Mouse (Mus musculus) lung, embryonic 14.5 days (tissue): ENCODE measurements around the gene Dmtf1. TPM values are rescaled to one million over a fixed set of nuclear protein-coding genes. Genes with fewer than 3 reads are reported as not detected.

ENCODE experiments used
- ATAC-seq: fragments of 200-750 bp; cut with Nextera tagmentation; 2 replicates; pipeline ENCODE4 v1.8.0; 2017; ENCODE audit warnings: mild to moderate bottlenecking, moderate TSS enrichment, moderate library complexity; ENCODE audit not compliant: insufficient read depth
- DNase-seq: peaks from one replicate; pipeline ENCODE4 v3.0.0-alpha.2; 2015
- H3K27ac ChIP-seq: fragments of 300-500 bp; sonication (generic); 2 replicates; pipeline ENCODE4 v1.5.1; 2014; ENCODE audit warnings: low read depth, mild to moderate bottlenecking, moderate library complexity
- H3K27me3 ChIP-seq: fragments of 300-500 bp; sonication (generic); 2 replicates; pipeline ENCODE4 v1.6.1; 2014; ENCODE audit warnings: low read length, control low read depth; ENCODE audit not compliant: insufficient read depth
- H3K36me3 ChIP-seq: fragments of 300-500 bp; sonication (generic); 2 replicates; pipeline ENCODE4 v1.6.1; 2014; ENCODE audit warnings: control low read depth; ENCODE audit not compliant: insufficient read depth
- H3K4me1 ChIP-seq: fragments of 300-500 bp; sonication (generic); 2 replicates; pipeline ENCODE4 v1.6.1; 2014; ENCODE audit warnings: antibody characterized with exemption, control low read depth; ENCODE audit not compliant: insufficient read depth
- H3K4me2 ChIP-seq: fragments of 300-500 bp; sonication (generic); 2 replicates; pipeline ENCODE4 v1.6.1; 2014; ENCODE audit warnings: mild to moderate bottlenecking
- H3K4me3 ChIP-seq: fragments of 300-500 bp; sonication (generic); 2 replicates; pipeline ENCODE4 v1.5.1; 2014; ENCODE audit warnings: low read depth, low read length
- H3K9ac ChIP-seq: fragments of 300-500 bp; sonication (generic); 2 replicates; pipeline ENCODE4 v1.6.1; 2014
- H3K9me3 ChIP-seq: fragments of 300-500 bp; sonication (generic); 2 replicates; pipeline ENCODE4 v1.6.1; 2016; ENCODE audit warnings: low read depth, low read length, control low read depth
- CTCF ChIP-seq: IDR thresholded peaks from 2 replicates; pipeline ENCODE4 v1.5.1; 2016; ENCODE audit warnings: antibody characterized with exemption, low read depth
- WGBS: fragments of 180-500 bp; shearing (Covaris S2); extraction: QIAGEN DNeasy Blood & Tissue Kit; methylation state at CpG from one replicate; pipeline ENCODE4 v1.1.7; 2014; 5-methylcytosine and 5-hydroxymethylcytosine counted together
- polyA plus RNA-seq: library from polyadenylated mRNA; unstranded; fragments of >200 nt; fragmentation: Nextera tagmentation; extraction: Ambion mirVana; gene quantifications from 2 replicates; pipeline ENCODE4 v1.2.1, GENCODE M21; 2014

The Dmtf1 gene
- polyA plus RNA-seq, 1 experiment from 2014 or later, result 50.8 TPM

DNA sequence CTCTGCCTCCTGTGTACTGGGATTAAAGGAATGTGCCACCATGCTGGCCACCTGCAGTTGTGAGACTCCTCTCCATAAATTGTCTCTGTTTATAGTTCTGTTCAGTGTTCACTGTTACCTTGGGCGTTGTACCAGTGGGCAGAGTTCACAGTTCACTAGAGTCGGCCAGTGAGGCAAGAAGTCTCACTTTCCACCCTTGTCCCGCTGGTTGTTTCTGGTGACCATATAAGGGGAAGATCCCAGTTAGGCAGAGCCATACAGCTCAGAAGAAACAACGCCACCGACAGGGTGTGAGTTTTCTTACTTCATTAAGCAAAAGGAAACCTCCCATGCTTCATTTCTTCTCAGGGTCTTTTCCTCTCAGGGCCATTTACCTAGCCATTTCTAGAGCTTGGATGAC, 53.1 kb downstream of the Dmtf1 start:
- Histone ChIP-seq H3K36me3 (no peaks in the 10 kb centered on the region), H3K4me1 (no peaks in the 10 kb centered on the region), H3K9me3 (no peaks in the 10 kb centered on the region), H3K4me3 (no peak overlapping the region), H3K4me2 (no peak overlapping the region), H3K9ac (no peak overlapping the region), H3K27ac (no peak overlapping the region), H3K27me3 (no peaks in the 10 kb centered on the region)
- DNase-seq (no peak), ATAC-seq (no peak)
- WGBS, result 71% methylated on average over 5 of the region's 5 CpGs
- no peak for TF ChIP-seq CTCF

DNA sequence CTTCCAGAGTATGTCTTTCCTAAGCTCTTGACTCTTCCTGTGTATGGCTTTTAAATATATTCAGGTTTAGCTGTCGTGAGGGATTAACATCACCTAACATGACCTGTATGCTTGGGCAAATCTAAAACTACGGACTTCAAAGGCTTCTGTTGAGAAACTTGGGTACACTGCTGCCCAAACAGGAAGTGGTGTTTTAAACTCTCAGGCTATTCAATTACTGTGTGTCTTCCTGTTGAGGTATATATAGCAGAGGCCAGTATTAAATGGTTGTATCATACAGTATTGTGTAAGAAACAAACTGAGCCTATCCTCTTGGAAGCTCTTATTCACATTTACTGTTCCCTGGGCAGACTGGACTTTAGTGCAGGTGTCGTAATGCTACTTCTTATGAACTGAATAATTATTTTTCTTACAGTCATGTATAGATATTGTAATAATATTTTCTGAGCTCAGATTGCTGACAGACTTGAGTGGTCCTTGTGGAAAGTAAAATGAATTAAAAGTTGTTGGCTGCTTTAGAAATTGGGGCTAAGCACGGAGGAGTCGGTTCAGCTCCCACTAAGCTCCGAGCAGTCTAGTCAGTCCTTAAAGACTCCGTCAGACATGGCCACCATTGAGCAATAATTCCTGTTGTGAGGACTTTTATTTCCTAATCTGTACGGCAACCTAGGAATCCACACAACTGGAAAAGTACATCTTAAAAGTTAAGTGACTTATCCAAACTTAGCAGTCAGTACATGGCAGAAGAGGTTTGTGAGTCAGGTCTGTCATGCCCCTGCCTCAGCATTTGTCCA, 54.1 kb downstream of the Dmtf1 start:
- no peak overlapping the region for H3K4me3 ChIP-seq
- H3K27ac ChIP-seq, result no peak overlapping the region
- no peak overlapping the region for H3K4me2 ChIP-seq
- H3K9ac ChIP-seq, result no peak overlapping the region
- no peaks in the 10 kb centered on the region for H3K9me3 ChIP-seq
- no peaks in the 10 kb centered on the region for H3K4me1 ChIP-seq
- ATAC-seq (peak; percentile 26; the same call in 1 of the 2 replicates), DNase-seq (peak; percentile 49)
- 66% methylated on average over 8 of the region's 8 CpGs for WGBS
- no peak for TF ChIP-seq CTCF
- H3K36me3 ChIP-seq, result no peaks in the 10 kb centered on the region
- peaks cover 2% of the 10 kb centered on the region for H3K27me3 ChIP-seq

DNA sequence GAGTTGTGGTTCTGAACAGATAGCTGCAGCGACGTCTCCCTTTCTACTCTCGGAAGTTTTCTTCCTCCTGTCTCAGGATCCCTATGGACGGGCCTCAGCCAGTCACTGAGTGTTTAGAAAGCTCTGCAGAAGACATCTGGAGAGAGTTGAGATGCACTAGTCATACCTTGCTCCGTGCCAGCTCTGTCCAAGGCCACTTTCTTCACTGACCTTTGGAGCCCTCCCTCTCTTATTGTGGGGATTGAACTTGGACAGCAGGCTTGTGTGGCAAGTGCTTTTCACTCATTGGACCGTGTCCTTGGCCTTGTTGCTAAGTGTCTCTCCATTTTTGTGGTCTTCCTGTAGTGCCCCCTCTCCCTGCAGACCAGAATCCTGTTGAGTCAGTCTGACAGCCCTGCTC, 54.8 kb downstream of the Dmtf1 start:
- no peaks in the 10 kb centered on the region for H3K4me1 ChIP-seq
- H3K27me3 ChIP-seq, result peaks cover 4% of the 10 kb centered on the region
- ATAC-seq, result no peak
- no peaks in the 10 kb centered on the region for H3K36me3 ChIP-seq
- no peak for DNase-seq
- H3K9ac ChIP-seq, result no peak overlapping the region
- no peak overlapping the region for H3K4me3 ChIP-seq
- TF ChIP-seq CTCF, result no peak
- H3K4me2 ChIP-seq, result no peak overlapping the region
- no peaks in the 10 kb centered on the region for H3K9me3 ChIP-seq
- no peak overlapping the region for H3K27ac ChIP-seq
- WGBS, result 73% methylated on average over 6 of the region's 6 CpGs

DNA sequence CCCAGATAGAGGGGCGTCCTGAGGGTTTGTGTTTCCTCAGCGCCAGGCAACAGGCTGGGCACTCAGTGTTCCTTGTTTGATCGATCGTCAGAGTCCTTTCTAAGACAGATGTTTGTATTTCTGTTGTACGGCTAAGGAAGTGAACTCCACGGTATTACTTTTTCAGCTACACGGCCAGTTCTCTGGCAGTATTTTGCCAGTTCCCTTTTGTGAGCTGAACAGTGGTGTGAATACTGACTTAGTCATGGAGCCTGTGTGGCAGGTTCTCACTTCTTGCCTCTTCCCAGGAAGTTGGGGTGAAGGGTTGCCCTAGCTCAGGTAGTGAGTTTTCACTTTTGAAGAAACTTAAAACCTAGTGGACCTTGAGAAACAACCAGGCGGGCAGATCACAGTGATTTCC, 57.6 kb downstream of the Dmtf1 start:
- WGBS, result 70% methylated on average over 8 of the region's 8 CpGs
- ATAC-seq, result no peak

DNA sequence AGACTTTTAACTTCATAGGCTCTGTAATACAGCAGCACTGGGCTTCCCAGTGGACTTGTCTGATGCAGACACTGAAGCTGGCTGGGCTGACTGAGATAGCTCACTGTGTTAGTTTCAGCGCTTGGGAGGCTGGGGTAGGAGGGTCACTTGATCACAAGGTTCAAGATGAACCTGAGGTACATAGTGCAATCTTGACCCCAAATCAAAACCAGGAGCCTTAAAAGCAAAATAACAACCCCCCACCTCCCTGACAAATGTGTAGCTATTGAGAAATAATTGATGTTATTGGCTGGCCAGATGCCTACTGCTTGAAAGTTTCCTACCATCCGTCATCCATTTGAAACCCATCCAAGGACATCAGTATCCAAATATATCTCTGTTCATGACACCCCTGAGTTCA, 58.9 kb downstream of the Dmtf1 start:
- ATAC-seq, result no peak
- H3K9me3 ChIP-seq, result no peaks in the 10 kb centered on the region
- no peak overlapping the region for H3K4me3 ChIP-seq
- H3K27me3 ChIP-seq, result peaks cover 4% of the 10 kb centered on the region
- 89% methylated on average over 2 of the region's 2 CpGs for WGBS
- no peak for DNase-seq
- peak overlapping the region; percentile 70; the same call in 1 of the 2 replicates for H3K4me2 ChIP-seq
- H3K4me1 ChIP-seq, result no peaks in the 10 kb centered on the region
- no peak overlapping the region for H3K27ac ChIP-seq
- H3K36me3 ChIP-seq, result no peaks in the 10 kb centered on the region
- H3K9ac ChIP-seq, result no peak overlapping the region
- TF ChIP-seq CTCF, result no peak

More for the DNA sequence above, 57.6 kb downstream of the Dmtf1 start:
- H3K4me1 ChIP-seq, result no peaks in the 10 kb centered on the region
- TF ChIP-seq CTCF, result no peak
- no peak overlapping the region for H3K4me3 ChIP-seq
- no peak overlapping the region for H3K4me2 ChIP-seq
- H3K9ac ChIP-seq, result no peak overlapping the region
- no peak overlapping the region for H3K27ac ChIP-seq
- peaks cover 4% of the 10 kb centered on the region for H3K27me3 ChIP-seq
- no peaks in the 10 kb centered on the region for H3K36me3 ChIP-seq
- DNase-seq, result no peak
- H3K9me3 ChIP-seq, result no peaks in the 10 kb centered on the region

DNA sequence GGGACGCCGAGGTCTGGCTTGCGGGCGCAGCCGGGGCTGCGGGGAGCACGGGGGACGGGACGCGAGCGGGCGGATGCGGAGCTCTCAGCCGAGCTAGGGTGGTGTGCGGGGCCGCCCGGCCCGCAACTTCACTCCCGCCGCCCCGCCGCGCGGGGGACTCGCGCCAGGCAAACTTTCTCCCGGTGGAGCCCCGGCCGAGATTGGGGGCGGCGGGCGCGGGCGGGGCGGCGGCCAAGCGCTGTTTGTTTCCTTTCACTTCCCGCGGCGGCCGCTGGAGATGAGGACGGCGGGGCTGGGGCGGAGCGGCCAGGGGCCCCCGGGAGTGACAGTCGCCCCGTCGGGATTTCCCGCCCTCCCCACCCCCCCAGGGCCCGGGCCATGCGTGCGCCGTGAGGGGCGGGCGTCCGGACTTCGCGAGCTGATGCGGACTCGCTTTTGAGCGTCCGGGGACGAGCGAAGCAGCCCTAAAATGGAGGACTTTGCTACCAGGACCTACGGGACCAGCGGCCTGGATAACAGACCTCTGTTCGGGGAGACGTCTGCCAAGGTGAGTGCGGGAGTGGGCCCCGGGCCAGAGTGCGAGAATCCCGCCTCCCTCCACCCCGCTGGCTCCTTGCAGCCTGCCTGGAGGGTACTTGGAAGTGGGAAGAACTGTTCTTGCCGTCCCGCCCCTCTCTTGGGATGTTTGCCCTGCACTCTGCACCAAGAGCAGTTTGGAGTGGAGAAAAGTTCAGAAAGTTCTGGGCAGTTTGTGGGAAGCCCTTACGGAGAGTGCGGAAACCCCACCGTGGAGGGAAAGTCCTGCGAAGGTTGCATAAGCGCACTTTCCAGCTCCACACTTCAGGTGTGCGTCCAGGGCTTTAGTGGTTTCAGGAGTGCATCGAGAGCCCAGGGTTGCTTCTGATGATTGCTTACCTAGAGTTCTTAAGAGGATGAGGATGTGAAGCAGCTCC, 60.5 kb downstream of the Dmtf1 start:
- Histone ChIP-seq H3K4me1 (no peaks in the 10 kb centered on the region), H3K9me3 (peaks cover 2% of the 10 kb centered on the region; the same call in 1 of the 2 replicates), H3K27ac (peak overlapping the region; percentile 87), H3K4me2 (peak overlapping the region; percentile 70), H3K27me3 (peaks cover 4% of the 10 kb centered on the region), H3K4me3 (peak overlapping the region; percentile 85), H3K9ac (peak overlapping the region; percentile 75), H3K36me3 (no peaks in the 10 kb centered on the region)
- no peak for TF ChIP-seq CTCF
- ATAC-seq (peak; percentile 81), DNase-seq (peak; percentile 74)
- WGBS, result under 1% methylated on average over 59 of the region's 83 CpGs
